Mouse (Mus musculus): ENCODE data around the gene Kcna7.
"Not testable (repeated sequence)": the region's sequence is repeated elsewhere in the genome, so short reads cannot be mapped to it uniquely, and the experiment has no call there.

The Kcna7 gene

DNA sequence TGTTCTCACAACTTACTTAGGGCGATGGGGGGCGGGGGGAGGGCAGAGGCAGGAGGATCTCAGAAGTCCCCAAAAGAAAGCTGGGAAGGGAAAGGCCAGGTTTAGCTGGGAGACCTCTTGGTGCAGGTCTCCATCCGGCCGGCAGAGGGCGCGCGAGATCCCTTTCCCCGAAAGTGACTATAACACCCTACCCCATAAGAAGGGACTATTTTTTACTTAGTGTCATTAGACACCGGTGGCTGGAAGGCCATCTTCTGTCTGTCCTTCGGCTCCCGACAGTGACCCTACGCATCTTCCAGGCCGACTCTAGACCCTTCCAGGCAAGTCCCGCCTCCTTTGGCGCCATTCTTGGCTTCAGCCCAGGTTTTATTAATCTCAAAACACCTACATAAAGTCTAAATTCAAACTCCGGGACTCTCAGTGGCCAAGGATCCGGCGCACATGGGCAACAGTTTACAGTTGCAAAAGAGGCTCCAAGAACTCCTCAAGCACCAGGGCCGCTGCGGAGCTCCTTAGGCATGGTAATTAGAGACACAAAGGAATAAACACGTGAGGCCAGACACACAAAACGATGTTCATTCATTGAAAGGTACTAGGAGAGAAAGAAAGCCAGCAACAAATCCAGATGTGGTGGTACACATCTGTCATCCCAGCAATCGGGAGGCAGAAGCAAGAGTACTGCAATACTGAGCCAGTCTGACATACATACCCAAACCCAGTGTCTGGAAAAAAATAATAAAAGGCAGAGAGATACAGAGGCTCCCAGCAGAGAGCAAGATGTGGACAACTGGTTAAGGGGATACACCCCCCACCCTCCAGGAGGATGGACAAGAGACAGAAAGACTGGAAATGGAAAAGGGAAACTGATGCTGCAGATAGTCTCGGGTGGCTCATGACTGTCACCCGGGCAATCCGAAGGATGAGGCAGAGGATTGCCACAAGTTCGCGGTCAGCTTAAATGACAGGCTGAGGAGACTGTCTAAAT is at the start of gene Kcna7:
Gene Kcna7, plus strand, starts transcription at position 563 of the 985 bp plus-strand sequence.
- peak; percentile 69 for DNase-seq

GRCm38 (mm10) chr7:45356087-45356486 is 49.4 kb upstream of the Kcna7 start:
- no peak for DNase-seq

- DNase-seq = not testable (repeated sequence)
Measured at GRCm38 (mm10) chr7:45359081-45359480, 46.4 kb upstream of the Kcna7 start.

DNA sequence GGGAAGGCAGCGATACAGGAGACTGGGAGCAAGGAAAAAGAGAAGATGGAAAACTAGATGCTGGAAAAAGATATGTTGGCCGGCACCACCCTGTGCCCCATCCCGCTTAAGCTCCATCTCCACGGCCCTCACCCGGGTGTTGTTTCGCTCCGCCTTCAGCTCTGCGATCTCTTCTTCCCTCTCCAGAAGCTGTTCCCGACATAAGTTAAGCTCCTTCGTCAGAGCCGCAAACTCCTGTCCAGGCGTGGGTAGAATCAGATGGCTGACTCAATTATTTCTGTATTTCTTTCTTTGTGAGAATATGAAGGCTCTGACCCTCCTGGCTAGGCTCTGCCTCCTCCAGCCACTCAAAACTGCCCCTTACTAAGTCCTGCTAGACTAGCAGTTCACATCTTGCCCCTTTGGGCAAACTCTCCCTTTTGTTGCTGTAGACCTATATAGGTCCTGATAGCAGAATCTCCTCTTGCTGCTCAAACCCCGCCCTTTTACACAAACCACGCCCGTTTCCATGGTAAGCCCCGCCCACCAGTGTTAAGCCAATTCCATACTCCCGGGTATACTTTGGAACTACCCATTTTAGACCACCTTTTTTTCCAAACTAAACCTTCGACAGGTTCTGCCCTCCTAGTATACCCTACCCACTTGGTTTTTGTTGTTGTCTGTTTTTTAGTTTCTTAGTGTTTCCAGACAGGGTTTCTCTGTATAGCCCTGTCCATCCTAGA is 44.9 kb upstream of the Kcna7 start:
- no peak for DNase-seq

DNA sequence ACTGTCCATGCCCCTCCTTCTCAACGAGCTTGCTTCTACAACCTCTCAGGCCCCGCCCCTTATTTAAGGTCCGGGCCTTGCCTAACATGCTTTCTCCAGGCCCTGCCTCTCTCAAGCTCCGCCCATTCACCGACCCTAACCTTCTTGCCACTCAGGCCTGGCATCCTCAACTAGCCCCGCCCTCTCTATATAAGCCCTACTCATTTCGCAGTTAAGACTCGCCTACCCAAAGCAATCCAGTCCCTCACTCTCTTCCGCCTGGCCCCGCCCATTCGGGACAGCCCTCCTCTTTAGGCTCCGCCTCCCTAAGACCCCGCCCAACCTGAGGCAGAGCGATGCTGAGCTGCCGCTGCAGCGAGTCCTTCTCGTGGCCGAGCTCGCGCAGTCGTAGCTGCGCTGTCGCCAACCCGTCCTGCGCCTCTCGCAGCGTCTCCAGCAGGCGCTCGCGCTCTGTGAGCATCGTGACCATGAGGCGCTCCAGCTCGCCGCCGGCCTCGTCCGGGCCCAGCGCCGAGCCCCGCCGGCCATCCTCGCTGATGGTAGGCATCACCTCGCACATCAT is 44.1 kb upstream of the Kcna7 start:
- DNase-seq = peak; percentile 87

GRCm38 (mm10) chr7:45362801-45363200 is 42.7 kb upstream of the Kcna7 start:
- DNase-seq = no peak

GRCm38 (mm10) chr7:45363983-45364382 is 41.5 kb upstream of the Kcna7 start:
- DNase-seq = no peak

GRCm38 (mm10) chr7:45365742-45366651 is 39.5 kb upstream of the Kcna7 start:
- peak; percentile 47 for DNase-seq

DNA sequence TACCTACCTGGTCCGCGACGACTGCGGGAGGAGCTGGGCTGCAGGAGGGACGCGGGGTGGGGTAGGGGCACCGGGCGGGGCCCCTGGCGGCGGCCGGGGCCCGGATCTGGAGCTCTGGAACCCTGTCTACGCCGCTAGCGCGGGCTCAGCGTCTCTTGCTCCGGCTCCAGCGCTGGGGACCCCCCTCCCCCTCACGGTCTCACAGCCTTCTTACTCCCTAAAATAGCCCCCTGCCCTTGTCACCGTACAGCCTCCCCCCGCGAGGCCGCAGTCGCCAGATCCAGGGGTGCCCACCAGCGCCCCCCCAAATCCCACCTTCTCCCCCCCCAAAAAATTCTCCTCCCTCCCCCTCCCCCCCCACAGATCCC is 38.8 kb upstream of the Kcna7 start, which contains the start of gene Ppfia3:
Gene Ppfia3, minus strand, starts transcription at position 368 of the 368 bp plus-strand sequence.
- no peak for DNase-seq

GRCm38 (mm10) chr7:45367020-45367880 is 38.2 kb upstream of the Kcna7 start:
- peak; percentile 99 for DNase-seq

- DNase-seq = peak; percentile 43
Measured at GRCm38 (mm10) chr7:45368178-45368577, 37.3 kb upstream of the Kcna7 start.

GRCm38 (mm10) chr7:45369022-45369745 is 36.3 kb upstream of the Kcna7 start:
- DNase-seq = no peak

- DNase-seq = no peak
Measured at GRCm38 (mm10) chr7:45369836-45370474, 35.5 kb upstream of the Kcna7 start.

DNA sequence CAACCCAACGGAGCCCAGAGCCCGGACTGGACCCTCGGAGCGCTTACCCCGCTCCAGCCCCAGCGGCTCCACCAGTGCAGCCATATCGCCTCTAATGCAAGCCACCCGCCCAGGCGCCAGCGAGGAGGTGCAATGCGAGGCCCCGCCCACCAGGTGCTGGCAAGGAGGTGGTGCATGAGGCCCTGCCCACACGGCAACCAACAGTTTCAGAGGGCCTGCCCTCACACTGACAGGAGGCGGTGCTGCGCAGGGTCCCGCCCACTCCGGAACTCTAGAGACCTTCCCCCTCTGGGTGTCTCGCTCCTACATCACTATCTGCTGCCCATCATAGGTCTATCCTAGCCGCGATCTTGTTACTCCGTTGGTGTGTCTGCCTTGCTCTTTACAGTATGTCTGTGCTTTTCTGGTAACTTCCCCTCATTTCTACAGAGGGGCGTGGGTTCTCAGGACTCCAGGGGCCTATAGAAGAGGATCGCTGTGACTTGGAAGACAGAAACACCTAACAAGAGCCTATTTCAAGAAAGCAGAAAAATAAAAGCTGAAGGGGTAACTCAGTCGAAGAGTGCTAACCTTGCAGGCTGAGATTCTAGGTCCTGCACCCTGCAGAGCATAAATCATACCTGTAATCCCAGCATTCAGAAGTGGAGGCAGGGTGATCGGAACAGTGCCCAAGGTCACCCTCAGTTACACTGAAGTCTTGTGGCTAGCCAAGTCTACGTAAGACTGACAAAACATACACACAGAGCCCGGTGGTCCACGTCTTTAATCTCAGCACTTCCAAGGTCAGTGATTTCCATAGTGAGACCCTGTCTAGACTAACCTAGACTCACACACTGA is 34.8 kb upstream of the Kcna7 start, which contains the start of gene Lin7b:
Gene Lin7b, minus strand, starts transcription at position 109 of the 837 bp plus-strand sequence.
- peak; percentile 91 for DNase-seq

- no peak for DNase-seq
Measured at GRCm38 (mm10) chr7:45372371-45372770, 33.1 kb upstream of the Kcna7 start.

GRCm38 (mm10) chr7:45374620-45375019 is 30.8 kb upstream of the Kcna7 start:
- no peak for DNase-seq

DNA sequence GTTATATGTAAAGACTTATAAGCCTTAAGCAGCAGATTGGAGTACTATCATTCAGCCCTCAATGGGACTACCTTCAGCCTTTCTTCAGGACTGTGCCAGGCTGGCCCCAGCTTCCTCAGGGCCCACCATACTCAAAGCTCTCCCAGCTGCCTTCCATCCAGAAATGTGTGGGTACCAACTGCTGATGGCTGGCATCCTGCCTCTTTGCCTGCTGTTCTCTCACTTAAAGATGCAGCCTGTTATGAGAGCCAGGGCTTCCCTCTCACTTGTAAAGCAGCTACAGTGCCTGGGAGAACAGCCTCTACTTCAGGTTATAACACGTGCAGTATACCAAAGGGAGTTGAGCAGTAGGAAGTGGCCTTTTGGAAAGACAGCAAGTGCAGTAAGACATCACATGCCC is 29.4 kb upstream of the Kcna7 start:
- peak; percentile 44 for DNase-seq

GRCm38 (mm10) chr7:45386077-45386476 is 19.4 kb upstream of the Kcna7 start:
- no peak for DNase-seq

DNA sequence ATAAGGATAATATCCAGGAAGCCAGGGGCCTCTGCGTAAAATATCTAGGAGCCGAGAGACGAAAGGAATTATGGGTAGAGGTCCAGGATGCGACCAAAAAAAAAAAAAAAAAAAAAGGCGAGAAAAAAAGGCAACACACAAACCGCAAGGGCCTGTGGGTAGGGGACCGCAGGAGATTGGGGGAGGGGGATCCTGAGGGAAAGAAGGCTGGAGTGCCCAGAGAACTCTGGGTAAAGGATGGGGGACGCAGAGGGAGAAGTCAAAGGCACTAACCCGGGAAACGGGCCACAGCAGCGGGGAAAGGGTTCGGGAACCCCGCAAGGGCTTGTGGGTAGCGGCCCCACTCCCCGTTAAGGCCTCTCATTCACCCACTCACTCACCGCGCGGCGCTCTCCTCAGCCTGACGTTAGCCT is 10.3 kb upstream of the Kcna7 start:
- no peak for DNase-seq

Measured in right cerebral cortex, postnatal 25 days (tissue).